Mouse (Mus musculus): Measurements from ENCODE around the gene H2-K1.
"Not testable (repeated sequence)": the region's sequence is repeated elsewhere in the genome, so short reads cannot be mapped to it uniquely, and the experiment has no call there.

The H2-K1 gene

GRCm38 (mm10) chr17:33954646-33955554 is 45.2 kb downstream of the H2-K1 start:
- DNase-seq (ENCODE audit: low spot score in 2 of 2): peak; percentile 53 to 83

- DNase-seq (ENCODE audit: low spot score in 2 of 2): no peak
Measured at GRCm38 (mm10) chr17:33953961-33954565, 46.1 kb downstream of the H2-K1 start.

DNA sequence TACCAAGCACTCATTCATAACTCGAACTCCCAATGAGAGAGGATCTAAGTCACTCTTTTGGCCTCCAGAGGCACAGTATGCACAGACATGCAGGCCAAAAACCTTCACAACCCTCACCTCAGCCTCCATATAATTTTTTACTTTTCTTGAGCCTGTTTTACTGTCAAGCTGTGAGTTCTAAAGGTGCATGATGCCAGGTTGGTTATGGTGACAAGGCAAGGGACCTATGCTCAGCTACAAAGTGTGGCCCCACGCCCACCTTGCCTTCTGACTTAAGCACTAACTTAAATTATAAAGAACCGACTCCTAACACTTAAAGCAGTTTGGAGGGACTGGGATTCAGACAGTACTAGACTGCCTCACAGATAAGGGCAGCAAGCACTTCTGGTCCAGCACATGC is 46.8 kb downstream of the H2-K1 start:
- no peak for DNase-seq (ENCODE audit: low spot score in 2 of 2)

DNA sequence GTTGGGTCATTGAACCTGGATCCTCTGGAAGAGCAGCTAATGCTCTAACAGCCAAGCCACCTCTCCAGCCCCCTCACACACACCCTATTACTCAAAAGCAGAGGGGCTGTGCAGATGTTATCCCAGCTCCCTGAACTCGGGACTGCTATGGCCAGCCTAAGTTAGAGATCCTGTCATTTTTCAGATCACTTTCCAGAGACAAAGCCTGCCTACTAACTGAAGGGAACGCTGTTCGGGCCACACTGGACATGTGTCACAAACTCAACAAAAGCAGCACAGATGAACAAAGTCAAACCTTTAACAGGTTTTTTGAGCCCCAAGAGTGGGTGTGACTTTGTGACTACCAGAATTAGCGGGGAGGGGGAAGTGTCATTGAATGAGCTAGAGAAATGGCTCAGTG is 47.3 kb downstream of the H2-K1 start:
- no peak for DNase-seq (ENCODE audit: low spot score in 2 of 2)

DNA sequence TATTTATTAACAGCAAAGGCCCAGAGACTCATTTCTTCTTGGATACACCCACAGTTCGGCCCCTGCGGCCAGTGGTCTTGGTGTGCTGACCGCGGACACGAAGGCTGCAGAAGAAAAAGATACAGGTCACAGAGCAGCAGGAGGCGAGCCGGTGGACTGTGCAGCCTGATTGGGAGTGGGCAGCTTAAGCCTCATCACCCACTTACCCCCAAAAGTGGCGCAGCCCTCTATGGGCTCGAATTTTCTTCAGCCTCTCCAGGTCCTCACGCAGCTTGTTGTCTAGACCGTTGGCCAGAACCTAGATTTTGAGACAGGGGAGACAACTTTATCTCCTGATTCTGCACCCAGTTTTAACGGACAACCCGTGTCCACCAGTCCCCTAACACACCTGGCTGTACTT is 48.1 kb downstream of the H2-K1 start:
- not testable (repeated sequence) for DNase-seq (ENCODE audit: low spot score in 2 of 2)

DNA sequence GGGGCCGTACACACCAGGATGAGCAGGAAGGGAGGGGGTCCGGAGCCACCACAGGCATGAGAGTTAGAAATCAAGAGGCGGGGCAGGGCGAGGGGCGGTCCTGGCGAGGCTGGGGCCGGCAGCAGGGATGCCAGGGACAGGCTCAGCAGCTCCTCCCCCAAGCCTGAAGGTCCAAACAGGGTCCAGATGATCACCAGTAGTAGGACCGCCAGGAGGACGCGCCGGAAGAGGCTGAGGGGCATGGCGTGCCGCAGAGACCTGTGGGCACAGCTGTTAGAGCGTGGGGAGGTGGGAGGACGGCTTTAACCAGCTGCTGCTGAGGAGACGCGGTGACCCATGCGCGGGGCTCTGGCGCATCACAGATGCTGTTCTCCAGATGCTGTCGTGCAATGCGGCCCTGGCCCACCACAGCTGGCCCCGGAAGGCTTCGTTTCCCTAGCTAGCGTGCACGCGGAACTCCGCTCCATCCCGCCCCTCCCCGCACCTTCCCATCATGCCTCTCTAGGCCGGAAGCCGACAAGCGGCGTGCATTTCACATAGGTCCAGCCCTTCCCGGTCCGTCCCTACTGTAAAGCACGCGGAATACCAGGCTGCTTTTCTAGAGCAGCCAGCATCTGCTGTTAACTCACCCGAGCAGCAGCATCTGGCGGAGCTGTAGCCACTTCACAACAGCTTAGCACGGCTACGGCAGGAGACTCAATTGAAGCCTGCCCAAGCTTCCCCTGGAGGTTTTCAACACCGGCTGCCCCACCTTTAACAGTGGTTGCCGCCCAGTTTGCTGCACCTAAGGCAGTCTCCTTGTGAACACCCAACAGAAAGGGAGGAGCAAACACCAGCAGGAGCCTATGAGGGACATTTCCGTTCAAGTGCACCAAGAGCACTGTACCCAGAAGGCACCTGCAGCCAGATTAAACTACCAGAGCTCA is 48.9 kb downstream of the H2-K1 start, which contains the start of gene B3galt4:
B3galt4 (minus strand) TSS at position 468 of the 926 bp plus-strand sequence.
- peak; percentile 77 to 90 for DNase-seq (ENCODE audit: low spot score in 2 of 2)

- DNase-seq (ENCODE audit: low spot score in 2 of 2): peak in 1 of 2 experiments; percentile 61
Measured at GRCm38 (mm10) chr17:33950131-33950625, 50.0 kb downstream of the H2-K1 start.

DNA sequence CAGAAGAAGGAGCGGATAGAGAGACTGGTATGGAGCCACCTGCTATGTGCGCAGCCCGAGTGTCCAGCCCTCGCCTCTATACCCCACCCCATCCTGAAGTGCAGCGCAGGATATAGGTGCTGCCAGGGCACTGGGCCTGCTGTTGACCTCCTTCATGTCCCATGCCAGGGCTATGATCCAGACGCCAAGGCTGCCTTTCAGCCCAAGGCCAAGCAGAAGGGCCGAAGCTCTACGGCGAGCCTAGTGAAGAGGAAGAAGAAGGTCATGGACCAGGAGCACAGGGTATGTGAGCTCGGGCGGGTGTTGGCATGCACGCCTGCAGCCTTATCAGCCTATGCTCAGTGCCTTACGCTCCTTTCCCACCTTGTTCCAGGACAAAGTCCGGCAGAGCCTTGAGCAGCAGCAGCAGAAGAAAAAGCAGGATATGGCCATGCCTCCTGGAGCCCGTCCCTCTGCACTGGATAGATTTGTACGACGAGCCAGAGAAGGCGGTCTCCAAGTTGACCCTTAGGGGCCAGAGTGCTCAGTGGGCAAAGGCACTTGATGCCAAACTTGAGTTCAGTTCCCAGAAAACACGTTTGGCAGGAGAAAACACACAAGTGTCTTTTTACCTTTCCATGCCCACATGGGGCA is 51.1 kb downstream of the H2-K1 start:
- no peak for DNase-seq (ENCODE audit: low spot score in 2 of 2)

DNA sequence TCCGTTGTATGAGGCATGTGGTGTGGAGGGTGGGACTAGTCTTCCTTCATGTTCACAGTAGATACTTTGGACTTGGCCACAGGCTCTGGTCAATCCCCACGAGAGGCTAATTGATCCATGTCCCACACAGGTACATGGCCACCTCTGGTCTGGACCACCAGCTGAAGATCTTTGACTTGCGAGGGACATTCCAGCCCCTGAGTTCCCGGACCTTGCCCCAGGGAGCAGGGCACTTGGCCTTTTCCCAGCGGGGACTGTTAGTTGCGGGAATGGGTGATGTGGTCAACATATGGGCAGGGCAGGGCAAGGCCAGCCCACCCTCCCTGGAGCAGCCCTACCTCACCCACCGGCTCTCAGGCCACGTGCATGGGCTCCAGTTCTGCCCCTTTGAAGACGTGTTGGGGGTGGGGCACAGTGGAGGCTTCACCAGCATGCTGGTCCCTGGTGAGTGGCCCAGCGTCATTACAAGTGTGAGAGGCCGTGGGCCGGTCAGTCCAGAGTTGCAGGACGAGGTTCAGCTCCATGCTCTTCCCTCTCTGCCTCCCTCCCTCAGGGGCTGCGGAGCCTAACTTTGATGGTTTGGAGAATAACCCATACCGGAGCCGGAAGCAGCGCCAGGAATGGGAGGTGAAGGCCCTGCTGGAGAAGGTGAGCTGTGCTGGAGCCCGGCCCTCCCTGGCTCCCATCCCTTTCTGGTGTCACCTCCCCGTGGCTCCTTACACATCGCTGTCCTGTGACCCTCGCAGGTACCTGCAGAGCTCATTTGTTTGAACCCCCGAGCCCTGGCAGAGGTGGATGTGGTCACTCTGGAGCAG is 51.9 kb downstream of the H2-K1 start:
- DNase-seq (ENCODE audit: low spot score in 2 of 2): no peak

DNA sequence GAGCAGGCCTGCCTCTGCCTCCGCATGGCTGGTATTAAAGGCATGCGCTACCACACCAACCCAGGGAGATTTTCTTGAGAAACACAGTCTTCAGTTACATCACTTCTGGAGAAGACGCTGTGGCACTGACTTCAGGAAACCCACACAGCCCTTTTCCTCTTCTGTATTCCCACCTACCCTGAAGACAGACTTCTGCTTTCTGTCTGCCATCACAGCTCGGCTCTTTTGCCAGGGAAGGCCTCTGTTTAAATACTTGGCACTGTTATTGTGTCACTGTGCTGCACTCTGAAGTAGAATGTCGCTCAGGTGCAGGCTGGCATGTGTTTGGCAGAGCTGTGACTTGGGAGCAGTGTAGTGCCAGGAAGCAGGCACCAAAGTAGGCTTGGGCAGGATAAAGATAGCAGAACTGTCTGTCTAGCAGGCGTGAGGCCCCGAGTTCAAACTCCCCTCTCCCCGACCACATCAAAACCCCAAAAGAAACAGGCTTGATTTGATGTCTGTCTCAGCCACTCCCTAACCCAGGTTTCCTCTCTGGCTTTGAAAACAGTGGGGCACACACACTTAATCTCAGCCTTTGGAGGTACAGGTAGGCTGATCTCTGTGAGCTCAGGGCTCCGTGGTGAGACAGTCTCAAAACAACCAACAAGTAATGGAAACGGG is 52.6 kb downstream of the H2-K1 start:
- DNase-seq (ENCODE audit: low spot score in 2 of 2): no peak
